Mouse (Mus musculus): Measurements from ENCODE around the gene Tmem30b. TPM values are rescaled to one million over a fixed set of nuclear protein-coding genes. Genes with fewer than 3 reads are reported as not detected.

Gene Tmem30b
- polyA plus RNA-seq, 1 experiment from 2014 or later, result 10.3 TPM

- no peak overlapping the region for H3K4me3 ChIP-seq (ENCODE audit: low read depth, low read length)
- ATAC-seq (replicated peaks; ENCODE audit: insufficient number of reproducible peaks, low FRiP score, low TSS enrichment, low read depth) (no peak), DNase-seq (ENCODE audit: low spot score) (peak; percentile 76)
- H3K9ac ChIP-seq (replicated peaks; ENCODE audit: low read length), result no peak overlapping the region
- H3K4me1 ChIP-seq (ENCODE audit: control insufficient read depth, insufficient read depth, low read length), result peaks cover 7% of the 10 kb centered on the region
- WGBS, result 16% methylated on average over 3 of the region's 3 CpGs
- H3K27me3 ChIP-seq (ENCODE audit: control insufficient read depth, insufficient read depth, low read length), result no peaks in the 10 kb centered on the region
- no peak overlapping the region for H3K4me2 ChIP-seq (ENCODE audit: low read depth, low read length)
- H3K9me3 ChIP-seq (replicated peaks; ENCODE audit: control insufficient read depth, low read length), result no peaks in the 10 kb centered on the region
- no peaks in the 10 kb centered on the region for H3K36me3 ChIP-seq (replicated peaks; ENCODE audit: control insufficient read depth, insufficient read depth, low read depth, low read length)
- H3K27ac ChIP-seq (replicated peaks; ENCODE audit: low read depth, low read length), result no peak overlapping the region
Measured at GRCm38 (mm10) chr12:73521944-73522343, 24.2 kb downstream of the Tmem30b start.

- WGBS, result 26% methylated on average over 15 of the region's 15 CpGs
- Histone ChIP-seq H3K9me3 (replicated peaks; ENCODE audit: control insufficient read depth, low read length) (no peaks in the 10 kb centered on the region), H3K27ac (replicated peaks; ENCODE audit: low read depth, low read length) (no peak overlapping the region), H3K4me2 (ENCODE audit: low read depth, low read length) (no peak overlapping the region), H3K36me3 (replicated peaks; ENCODE audit: control insufficient read depth, insufficient read depth, low read depth, low read length) (no peaks in the 10 kb centered on the region), H3K9ac (replicated peaks; ENCODE audit: low read length) (no peak overlapping the region), H3K4me3 (ENCODE audit: low read depth, low read length) (no peak overlapping the region), H3K27me3 (ENCODE audit: control insufficient read depth, insufficient read depth, low read length) (no peaks in the 10 kb centered on the region), H3K4me1 (ENCODE audit: control insufficient read depth, insufficient read depth, low read length) (peaks cover 7% of the 10 kb centered on the region)
- ATAC-seq (replicated peaks; ENCODE audit: insufficient number of reproducible peaks, low FRiP score, low TSS enrichment, low read depth) (no peak), DNase-seq (ENCODE audit: low spot score) (peak; percentile 71)
Measured at GRCm38 (mm10) chr12:73521238-73521841, 24.9 kb downstream of the Tmem30b start.

- Histone ChIP-seq H3K4me3 (ENCODE audit: low read depth, low read length) (no peak overlapping the region), H3K27me3 (ENCODE audit: control insufficient read depth, insufficient read depth, low read length) (no peaks in the 10 kb centered on the region)
- DNase-seq (ENCODE audit: low spot score), result no peak
Measured at GRCm38 (mm10) chr12:73517768-73518167, 28.4 kb downstream of the Tmem30b start.

GRCm38 (mm10) chr12:73517022-73517709 lies 29.0 kb downstream of the Tmem30b start:
- Histone ChIP-seq H3K4me1 (ENCODE audit: control insufficient read depth, insufficient read depth, low read length) (peaks cover 2% of the 10 kb centered on the region), H3K27ac (replicated peaks; ENCODE audit: low read depth, low read length) (no peak overlapping the region), H3K9me3 (replicated peaks; ENCODE audit: control insufficient read depth, low read length) (no peaks in the 10 kb centered on the region), H3K4me2 (ENCODE audit: low read depth, low read length) (no peak overlapping the region), H3K4me3 (ENCODE audit: low read depth, low read length) (no peak overlapping the region), H3K9ac (replicated peaks; ENCODE audit: low read length) (no peak overlapping the region), H3K27me3 (ENCODE audit: control insufficient read depth, insufficient read depth, low read length) (no peaks in the 10 kb centered on the region), H3K36me3 (replicated peaks; ENCODE audit: control insufficient read depth, insufficient read depth, low read depth, low read length) (no peaks in the 10 kb centered on the region)
- ATAC-seq (replicated peaks; ENCODE audit: insufficient number of reproducible peaks, low FRiP score, low TSS enrichment, low read depth) (peak; percentile 74), DNase-seq (ENCODE audit: low spot score) (peak; percentile 88)
- 39% methylated on average over 15 of the region's 15 CpGs for WGBS

More at GRCm38 (mm10) chr12:73517768-73518167, 28.4 kb downstream of the Tmem30b start:
- Histone ChIP-seq H3K4me2 (ENCODE audit: low read depth, low read length) (no peak overlapping the region), H3K4me1 (ENCODE audit: control insufficient read depth, insufficient read depth, low read length) (peaks cover 2% of the 10 kb centered on the region), H3K36me3 (replicated peaks; ENCODE audit: control insufficient read depth, insufficient read depth, low read depth, low read length) (no peaks in the 10 kb centered on the region), H3K27ac (replicated peaks; ENCODE audit: low read depth, low read length) (no peak overlapping the region), H3K9me3 (replicated peaks; ENCODE audit: control insufficient read depth, low read length) (no peaks in the 10 kb centered on the region), H3K9ac (replicated peaks; ENCODE audit: low read length) (no peak overlapping the region)
- ATAC-seq (replicated peaks; ENCODE audit: insufficient number of reproducible peaks, low FRiP score, low TSS enrichment, low read depth), result no peak
- WGBS, result 62% methylated on average over 12 of the region's 12 CpGs

- no peaks in the 10 kb centered on the region for H3K27me3 ChIP-seq (ENCODE audit: control insufficient read depth, insufficient read depth, low read length)
- no peak overlapping the region for H3K9ac ChIP-seq (replicated peaks; ENCODE audit: low read length)
- H3K4me2 ChIP-seq (ENCODE audit: low read depth, low read length), result no peak overlapping the region
- H3K9me3 ChIP-seq (replicated peaks; ENCODE audit: control insufficient read depth, low read length), result no peaks in the 10 kb centered on the region
- no peak overlapping the region for H3K27ac ChIP-seq (replicated peaks; ENCODE audit: low read depth, low read length)
- no peak overlapping the region for H3K4me3 ChIP-seq (ENCODE audit: low read depth, low read length)
- peaks cover 2% of the 10 kb centered on the region for H3K4me1 ChIP-seq (ENCODE audit: control insufficient read depth, insufficient read depth, low read length)
- no peaks in the 10 kb centered on the region for H3K36me3 ChIP-seq (replicated peaks; ENCODE audit: control insufficient read depth, insufficient read depth, low read depth, low read length)
- ATAC-seq (replicated peaks; ENCODE audit: insufficient number of reproducible peaks, low FRiP score, low TSS enrichment, low read depth), result no peak; the same call in 1 of the 2 replicates
- no peak for DNase-seq (ENCODE audit: low spot score)
- WGBS, result 88% methylated on average over 8 of the region's 8 CpGs
Measured at GRCm38 (mm10) chr12:73516516-73516915, 29.7 kb downstream of the Tmem30b start.

GRCm38 (mm10) chr12:73514722-73515121 lies 31.5 kb downstream of the Tmem30b start:
- Histone ChIP-seq H3K9ac (replicated peaks; ENCODE audit: low read length) (no peak overlapping the region), H3K36me3 (replicated peaks; ENCODE audit: control insufficient read depth, insufficient read depth, low read depth, low read length) (no peaks in the 10 kb centered on the region), H3K4me1 (ENCODE audit: control insufficient read depth, insufficient read depth, low read length) (peaks cover 2% of the 10 kb centered on the region), H3K27ac (replicated peaks; ENCODE audit: low read depth, low read length) (no peak overlapping the region), H3K4me3 (ENCODE audit: low read depth, low read length) (no peak overlapping the region), H3K9me3 (replicated peaks; ENCODE audit: control insufficient read depth, low read length) (no peaks in the 10 kb centered on the region), H3K4me2 (ENCODE audit: low read depth, low read length) (no peak overlapping the region), H3K27me3 (ENCODE audit: control insufficient read depth, insufficient read depth, low read length) (no peaks in the 10 kb centered on the region)
- WGBS, result 32% methylated on average over 6 of the region's 6 CpGs
- DNase-seq (ENCODE audit: low spot score) (peak; percentile 74), ATAC-seq (replicated peaks; ENCODE audit: insufficient number of reproducible peaks, low FRiP score, low TSS enrichment, low read depth) (no peak)

- Histone ChIP-seq H3K4me1 (ENCODE audit: control insufficient read depth, insufficient read depth, low read length) (peaks cover 2% of the 10 kb centered on the region), H3K4me2 (ENCODE audit: low read depth, low read length) (no peak overlapping the region), H3K9me3 (replicated peaks; ENCODE audit: control insufficient read depth, low read length) (no peaks in the 10 kb centered on the region), H3K27me3 (ENCODE audit: control insufficient read depth, insufficient read depth, low read length) (no peaks in the 10 kb centered on the region), H3K27ac (replicated peaks; ENCODE audit: low read depth, low read length) (no peak overlapping the region), H3K9ac (replicated peaks; ENCODE audit: low read length) (no peak overlapping the region), H3K4me3 (ENCODE audit: low read depth, low read length) (no peak overlapping the region), H3K36me3 (replicated peaks; ENCODE audit: control insufficient read depth, insufficient read depth, low read depth, low read length) (no peaks in the 10 kb centered on the region)
- no peak for DNase-seq (ENCODE audit: low spot score)
- ATAC-seq (replicated peaks; ENCODE audit: insufficient number of reproducible peaks, low FRiP score, low TSS enrichment, low read depth), result no peak
- 85% methylated on average over 10 of the region's 10 CpGs for WGBS
Measured at GRCm38 (mm10) chr12:73513958-73514357, 32.2 kb downstream of the Tmem30b start.

GRCm38 (mm10) chr12:73511467-73512047 lies 34.6 kb downstream of the Tmem30b start:
- H3K9me3 ChIP-seq (replicated peaks; ENCODE audit: control insufficient read depth, low read length), result no peaks in the 10 kb centered on the region
- H3K27ac ChIP-seq (replicated peaks; ENCODE audit: low read depth, low read length), result no peak overlapping the region
- ATAC-seq (replicated peaks; ENCODE audit: insufficient number of reproducible peaks, low FRiP score, low TSS enrichment, low read depth) (no peak), DNase-seq (ENCODE audit: low spot score) (no peak)
- H3K4me2 ChIP-seq (ENCODE audit: low read depth, low read length), result no peak overlapping the region
- H3K9ac ChIP-seq (replicated peaks; ENCODE audit: low read length), result no peak overlapping the region
- H3K4me3 ChIP-seq (ENCODE audit: low read depth, low read length), result no peak overlapping the region
- WGBS, result 56% methylated on average over 16 of the region's 16 CpGs
- H3K4me1 ChIP-seq (ENCODE audit: control insufficient read depth, insufficient read depth, low read length), result peaks cover 2% of the 10 kb centered on the region; the same call in 1 of the 2 replicates
- H3K27me3 ChIP-seq (ENCODE audit: control insufficient read depth, insufficient read depth, low read length), result no peaks in the 10 kb centered on the region
- no peaks in the 10 kb centered on the region for H3K36me3 ChIP-seq (replicated peaks; ENCODE audit: control insufficient read depth, insufficient read depth, low read depth, low read length)

All from embryonic facial prominence, embryonic 11.5 days (tissue).